Mouse (Mus musculus) cerebellum, adult 9-11 months (tissue): ENCODE measurements around the gene Pard3.

Experiments used
- DNase-seq: peaks from one replicate; pipeline ENCODE4 v3.0.0; 2022

Pard3 gene

DNA sequence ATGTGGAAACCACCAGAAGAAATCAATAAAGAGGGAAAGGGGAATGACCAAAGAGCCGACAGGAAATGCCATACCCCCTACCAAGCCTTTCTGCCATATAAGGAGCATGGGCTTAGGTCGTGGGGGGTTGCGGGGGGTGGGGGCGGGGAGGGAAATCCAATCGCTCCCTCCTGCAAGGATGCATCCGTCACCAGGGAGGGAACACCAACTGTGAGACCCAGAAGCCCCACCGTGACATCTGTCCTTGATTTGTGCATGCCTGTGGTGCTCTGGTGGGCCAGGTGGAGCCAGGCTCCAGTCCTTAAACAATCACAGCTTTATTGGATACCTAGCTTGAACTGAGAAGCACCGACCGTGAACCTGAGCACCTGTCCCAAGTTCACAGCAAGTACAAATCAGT is 24.7 kb downstream of the Pard3 start:
- no peak for DNase-seq

DNA sequence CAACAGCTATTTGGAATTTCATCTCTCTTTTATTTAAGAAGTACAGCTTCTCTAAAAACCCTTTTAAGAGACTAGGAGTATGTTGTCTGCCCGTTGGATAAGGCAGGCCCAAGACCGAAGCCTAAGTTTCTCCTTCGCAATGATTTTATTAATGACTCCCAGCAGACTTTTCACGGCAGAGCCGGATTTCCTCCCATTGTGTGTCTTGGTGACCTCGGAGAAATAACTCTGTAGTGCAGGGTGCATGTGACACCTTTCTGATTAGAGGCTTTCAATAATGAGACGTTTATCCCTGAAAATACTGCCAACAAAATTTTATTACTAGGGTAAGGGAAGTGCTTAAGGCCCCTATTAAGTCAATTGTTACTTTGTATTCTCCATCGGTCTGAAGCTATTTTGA is 25.3 kb downstream of the Pard3 start:
- DNase-seq: no peak

DNA sequence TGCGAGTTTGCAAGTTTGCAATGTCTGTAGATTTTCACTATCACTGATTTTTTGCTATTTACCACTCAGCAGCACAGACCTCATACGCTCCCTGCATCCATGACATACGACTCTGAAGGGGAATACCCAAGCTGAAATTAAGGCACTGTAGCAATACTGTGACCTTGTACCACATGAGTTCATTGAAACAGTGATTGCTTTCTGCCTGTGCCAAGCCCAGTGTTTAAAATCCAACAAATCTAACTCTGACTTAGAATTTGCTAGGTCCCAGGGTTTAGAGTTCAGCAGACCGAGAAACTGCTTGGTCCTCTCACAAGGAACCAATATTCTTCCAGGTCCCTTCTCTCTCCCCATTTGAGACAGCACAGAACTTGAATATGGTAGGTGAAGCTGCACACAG is 26.7 kb downstream of the Pard3 start:
- no peak for DNase-seq

- no peak for DNase-seq
Measured at GRCm38 (mm10) chr8:127091936-127092335, 28.2 kb downstream of the Pard3 start.

DNA sequence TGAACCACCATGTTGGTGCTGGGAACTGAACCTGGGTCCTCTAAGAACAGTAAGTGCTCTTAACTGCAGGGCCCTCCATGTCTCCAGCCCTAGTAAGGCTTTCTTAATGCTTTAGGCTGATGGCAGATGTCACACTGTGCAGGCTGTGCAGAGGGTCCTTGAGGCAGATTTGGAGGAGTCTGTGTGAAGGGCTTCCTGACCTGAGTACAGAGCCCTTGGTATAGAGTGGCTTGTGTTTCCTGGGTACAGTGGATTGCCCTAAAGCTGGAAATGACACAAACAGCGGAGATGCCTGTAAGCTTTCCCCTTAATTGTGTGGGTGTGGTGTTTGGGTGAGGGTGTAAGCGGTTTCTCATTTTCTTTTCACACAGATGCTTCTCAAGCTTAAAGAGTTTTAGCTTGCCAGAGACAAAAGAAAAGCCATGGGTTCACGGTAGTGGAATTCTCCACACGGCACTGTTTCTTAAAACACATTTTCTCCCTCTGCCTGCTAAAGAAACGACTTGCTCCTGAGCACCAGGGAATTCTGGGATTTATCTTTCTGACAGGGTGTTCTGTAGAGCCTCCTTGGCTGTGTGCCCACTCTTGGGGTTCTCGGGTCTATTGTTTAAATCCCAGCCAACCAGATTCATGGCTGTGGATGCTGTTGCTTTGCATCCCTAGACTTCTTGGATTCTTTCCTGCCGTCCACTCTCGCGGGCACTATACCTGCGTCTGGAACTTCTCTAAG is 28.9 kb downstream of the Pard3 start:
- DNase-seq: no peak

GRCm38 (mm10) chr8:127093113-127093426 is 29.4 kb downstream of the Pard3 start:
- DNase-seq: no peak

DNA sequence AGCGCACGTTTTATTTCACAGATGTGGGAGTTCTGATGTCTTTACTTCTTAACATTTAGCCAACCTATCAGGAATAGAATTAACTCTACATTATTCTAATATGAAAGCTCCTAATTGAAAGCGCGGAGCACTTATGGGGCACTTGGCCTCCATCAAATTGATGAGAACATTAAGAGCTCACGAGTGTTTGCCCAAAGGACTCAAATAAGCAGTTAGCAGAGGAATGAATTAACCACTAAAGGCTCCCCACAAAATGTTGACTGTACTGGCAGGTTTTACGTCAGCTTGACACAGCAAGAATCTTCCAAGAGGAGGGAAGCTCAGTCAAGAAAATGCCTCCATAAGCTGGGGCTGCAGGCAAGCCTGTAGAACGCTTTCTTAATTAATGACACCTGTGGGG is 32.1 kb downstream of the Pard3 start:
- no peak for DNase-seq

GRCm38 (mm10) chr8:127099439-127100090 is 35.9 kb downstream of the Pard3 start:
- no peak for DNase-seq

DNA sequence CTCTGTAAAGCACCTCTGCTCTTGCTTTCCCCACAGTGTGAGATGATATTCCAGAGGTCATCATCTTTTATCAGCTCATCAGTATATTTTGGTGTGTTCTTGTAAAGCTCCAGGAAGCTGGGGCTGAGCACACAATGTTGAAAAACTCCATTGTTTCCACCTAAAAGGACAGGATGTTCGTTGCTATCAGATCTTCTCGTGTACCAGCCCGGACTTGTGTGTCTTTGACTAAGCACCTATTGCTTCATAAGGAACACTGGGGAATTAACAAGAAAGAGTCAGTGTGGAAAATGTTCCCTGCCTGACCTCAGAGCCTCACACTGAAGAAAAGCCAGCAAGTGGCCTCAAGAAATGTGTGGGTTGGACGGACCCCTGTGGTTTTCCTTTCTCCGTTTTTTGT is 39.6 kb downstream of the Pard3 start:
- no peak for DNase-seq

DNA sequence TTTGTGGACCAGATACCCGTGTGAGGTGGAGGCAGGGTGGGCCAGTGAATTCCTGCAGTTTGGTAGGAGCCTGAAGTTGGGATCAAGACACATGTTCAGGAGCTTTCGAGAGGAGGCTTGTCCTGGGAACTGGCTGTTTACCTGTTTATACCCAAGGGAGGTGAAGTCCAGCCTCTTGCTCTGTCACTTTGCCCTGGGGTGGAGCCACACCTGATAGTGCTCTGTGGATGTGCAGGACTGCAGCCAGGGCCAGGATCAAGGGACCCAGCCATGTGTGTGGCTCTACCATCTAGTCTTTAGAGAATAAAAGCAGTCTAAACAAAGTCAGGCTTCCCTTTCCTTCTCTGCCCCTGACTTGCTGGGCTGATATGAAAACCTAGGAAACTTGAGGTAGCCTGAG is 40.9 kb downstream of the Pard3 start:
- DNase-seq: no peak

DNA sequence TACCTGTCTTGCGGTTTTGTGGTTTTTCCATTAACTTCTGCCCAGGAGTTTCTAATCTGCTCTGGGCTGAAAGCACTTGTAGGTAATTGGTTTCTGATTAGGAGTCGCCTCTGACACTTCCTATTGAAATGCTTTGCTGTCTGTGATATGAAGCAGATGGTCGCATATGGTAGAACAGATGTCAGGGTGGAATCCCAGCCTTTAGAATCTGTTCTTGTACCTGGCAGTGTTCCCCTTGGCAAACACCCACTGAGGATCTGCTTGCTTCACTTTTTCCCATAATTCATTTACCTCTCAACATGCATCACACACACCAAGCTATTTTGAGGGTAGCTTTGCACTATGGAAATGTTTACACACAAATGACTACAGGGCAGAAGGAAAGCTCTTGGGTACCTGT is 44.2 kb downstream of the Pard3 start:
- peak; percentile 93 for DNase-seq

DNA sequence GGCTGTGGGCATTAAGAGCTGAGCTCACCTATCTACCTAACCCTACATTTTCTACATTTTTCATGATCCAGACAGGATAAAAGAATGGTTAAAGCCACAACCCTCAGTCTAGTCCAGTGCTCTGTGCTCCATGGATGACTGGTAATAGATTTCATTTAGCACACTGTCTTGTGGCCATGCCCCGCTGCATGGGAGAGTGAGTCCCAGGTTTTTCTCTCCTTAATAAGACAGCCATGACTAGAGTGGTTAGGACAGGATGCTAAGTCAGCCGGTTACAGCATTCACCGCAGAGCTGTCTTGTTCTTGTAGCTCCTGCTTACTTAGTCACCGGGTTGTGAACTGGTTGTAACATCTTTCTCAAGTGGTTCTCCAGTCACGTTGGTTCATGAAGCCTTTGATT is 49.5 kb downstream of the Pard3 start:
- DNase-seq: no peak

GRCm38 (mm10) chr8:127115837-127116236 is 52.1 kb downstream of the Pard3 start:
- DNase-seq: no peak

- DNase-seq: no peak
Measured at GRCm38 (mm10) chr8:127118373-127118861, 54.7 kb downstream of the Pard3 start.

DNA sequence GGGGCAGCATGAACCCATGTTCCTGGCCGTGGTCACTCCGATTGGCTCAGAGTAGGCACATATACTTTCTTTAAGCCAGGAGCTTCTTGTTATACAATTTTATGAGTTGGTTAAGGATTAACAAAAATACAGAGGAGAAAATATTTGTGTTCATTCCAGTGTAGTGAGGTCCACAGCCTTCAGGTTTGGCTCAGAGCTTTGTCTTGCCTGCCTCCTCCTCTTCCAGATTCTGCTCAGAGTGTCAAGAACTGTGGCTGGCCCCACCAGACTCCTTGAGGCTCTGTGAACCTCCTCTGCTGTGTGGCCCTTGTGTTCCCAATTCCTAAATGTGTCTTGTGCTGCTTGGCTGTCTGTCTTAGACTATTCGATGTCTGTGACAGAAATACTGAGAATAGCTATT is 59.7 kb downstream of the Pard3 start:
- no peak for DNase-seq

DNA sequence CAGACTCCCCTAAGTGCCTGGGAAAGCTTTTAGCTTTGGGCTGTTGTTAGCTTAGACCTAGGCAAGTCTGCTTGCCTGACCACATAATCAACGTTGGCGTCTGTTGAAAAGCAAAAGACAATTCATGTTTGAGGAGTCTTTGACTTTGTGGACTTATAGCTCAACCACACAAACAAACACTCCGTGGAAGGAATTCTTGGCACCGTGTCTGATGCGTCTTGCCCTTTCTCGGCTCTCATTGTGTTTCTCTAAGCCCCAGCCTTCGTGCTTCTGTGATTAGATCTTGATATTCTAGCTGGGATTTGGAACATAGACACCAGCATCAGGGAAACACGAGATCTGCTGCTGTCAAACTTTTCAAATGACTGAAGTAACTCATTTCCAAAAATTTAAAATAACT is 61.1 kb downstream of the Pard3 start:
- DNase-seq: no peak

DNA sequence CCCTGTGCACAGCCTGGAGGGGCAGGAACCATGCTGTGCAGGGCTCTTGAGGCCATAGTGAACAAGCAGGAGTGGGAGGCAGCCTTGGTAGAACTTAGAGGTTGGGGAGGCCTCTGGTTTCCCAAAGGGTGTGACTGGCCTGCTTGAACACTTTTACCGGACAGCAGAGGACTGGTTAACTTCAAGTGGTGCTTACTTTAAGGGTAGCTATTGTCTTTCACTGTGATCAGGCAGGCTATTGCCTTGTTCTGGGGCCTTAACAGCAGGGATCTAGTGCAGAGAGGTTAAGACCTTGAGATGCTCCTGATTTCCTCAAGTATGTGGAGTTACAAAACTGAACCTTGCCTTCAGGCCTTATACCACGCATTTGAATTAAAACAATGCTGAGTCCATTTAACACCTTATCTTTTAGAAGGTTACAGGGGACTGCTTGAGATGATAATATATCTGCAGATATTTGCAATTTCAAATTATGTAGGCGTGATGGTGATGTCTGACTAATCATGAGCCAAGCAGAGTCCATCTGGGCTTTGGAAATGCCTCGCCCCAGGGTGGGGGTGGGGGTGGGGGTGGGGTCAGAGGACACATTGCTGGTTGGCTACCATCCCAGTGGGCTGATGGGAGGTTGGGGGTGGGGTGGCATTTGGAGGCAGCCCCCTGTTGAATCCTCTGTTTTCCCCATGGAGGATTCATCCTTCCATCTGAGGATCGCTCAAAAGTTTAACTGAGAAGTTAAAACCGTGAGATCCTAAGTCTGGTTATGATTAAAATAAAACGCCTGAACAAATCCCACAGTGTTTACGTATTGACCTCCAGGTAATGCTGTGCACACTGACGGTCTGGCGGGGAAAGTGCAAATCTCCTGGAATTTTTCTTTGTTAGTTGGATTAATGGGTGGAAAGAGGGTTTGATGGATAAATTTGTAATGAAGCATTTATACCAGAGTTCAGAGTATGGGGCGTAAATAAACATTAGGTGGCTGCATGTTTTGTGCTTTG is 62.3 kb downstream of the Pard3 start:
- DNase-seq: no peak

DNA sequence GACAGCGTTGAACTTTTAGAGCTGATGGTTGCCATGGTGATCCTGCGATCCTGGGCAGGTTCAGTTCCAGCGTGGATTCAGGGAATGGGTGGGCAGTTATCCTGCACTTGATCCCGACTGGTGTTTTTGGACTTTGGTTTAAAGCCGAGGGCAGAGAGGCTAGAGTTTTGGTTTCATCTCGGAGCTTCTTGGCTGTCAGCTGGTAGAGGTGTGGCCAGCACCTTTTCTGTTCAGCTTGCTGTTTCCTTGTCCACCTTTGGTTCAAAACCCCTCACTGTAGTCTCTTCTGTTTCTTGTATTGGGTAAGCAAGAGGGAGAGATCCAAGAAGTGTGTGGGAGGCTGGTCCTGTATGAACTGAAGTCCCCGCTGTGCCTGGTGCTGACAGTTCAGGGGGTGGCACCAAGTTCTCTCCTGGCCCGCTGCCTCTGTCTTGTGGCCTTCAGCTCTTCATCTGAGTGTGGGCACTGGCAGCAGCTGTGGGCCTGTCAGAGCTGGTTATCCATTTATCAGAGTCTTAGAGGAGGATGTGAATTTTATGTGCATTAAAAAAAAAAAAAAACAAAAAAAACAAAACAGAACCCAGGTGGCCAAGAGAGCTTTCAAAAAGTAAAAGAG is 65.2 kb downstream of the Pard3 start:
- DNase-seq: no peak

DNA sequence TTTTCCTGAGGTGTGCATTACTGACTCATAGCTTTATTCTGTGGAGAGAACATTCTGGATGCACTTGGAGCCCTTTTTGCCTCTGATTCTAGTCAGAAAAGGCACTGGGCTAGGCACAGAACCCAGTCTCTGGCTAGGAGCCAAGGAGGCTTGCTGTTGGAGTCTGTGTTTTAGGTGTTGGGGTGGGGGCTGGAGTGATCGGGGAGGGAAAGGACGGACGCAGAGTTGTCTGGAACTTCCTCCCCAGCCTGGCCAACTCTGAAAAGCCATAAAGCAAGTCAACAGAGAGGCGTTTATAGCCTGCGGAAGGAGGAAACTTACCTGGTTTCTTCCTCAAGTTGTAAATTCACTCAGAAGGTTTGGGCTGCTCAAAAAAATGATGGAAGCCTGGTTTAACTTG is 70.6 kb downstream of the Pard3 start:
- no peak for DNase-seq

DNA sequence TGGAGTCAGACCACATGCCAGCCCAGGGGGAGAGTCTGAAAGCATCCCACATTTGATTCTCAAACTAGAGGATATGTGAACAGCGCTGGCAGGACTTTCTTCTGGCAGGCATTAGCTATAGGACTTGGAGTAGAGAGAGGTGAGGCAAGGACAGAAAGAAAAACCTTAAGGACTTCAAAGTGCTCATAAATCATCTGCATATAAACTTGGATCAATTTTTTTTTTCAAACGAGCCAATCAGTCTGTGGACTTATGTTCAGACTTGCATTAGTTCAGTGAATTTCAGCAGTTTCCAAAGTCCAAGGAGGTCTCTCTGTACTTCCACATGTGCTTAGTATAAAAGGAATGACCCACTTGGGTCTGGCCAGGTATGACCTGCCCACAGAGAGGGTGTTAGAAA is 72.5 kb downstream of the Pard3 start:
- DNase-seq: no peak

- no peak for DNase-seq
Measured at GRCm38 (mm10) chr8:127136781-127137180, 73.1 kb downstream of the Pard3 start.

DNA sequence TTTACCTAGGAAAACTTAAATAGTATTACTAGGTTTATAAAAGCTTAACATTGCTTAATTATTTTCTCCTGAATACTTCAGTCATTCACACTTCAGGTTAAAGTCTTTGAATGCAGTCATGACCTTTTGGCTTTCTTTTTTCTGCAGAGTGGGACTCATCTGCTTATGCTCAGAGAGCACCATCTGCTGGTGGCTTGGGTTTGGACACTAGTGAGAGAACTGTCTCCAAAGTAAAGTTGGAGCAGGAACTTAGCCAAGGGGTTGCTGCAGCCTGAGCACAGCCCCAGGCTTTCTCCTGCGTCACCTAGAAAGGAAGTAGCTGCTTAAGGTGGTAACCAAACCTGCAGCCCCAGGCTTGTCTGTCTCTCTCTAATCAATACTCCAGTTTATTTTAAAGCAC is 75.5 kb downstream of the Pard3 start:
- DNase-seq: peak; percentile 47

DNA sequence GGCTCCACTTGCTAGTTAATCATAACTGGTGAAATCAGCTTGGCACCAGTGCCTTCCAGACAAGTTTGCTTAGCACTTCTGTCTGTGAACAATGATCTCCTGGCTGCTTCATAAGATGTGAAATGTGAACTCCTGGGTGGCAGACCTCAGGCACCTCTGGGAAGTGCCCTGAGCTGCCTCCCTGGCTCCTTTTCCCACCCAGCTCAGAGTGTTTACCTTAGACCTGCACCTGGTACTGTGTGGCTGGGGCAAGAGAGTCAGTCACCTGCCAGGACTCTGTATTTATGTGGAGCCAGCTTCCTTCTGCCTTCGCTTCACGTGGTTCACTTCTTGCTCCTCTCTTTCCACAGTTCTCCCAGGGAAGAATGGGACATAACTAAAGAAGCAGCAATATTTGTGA is 77.3 kb downstream of the Pard3 start:
- no peak for DNase-seq
